Mouse (Mus musculus) CD4-positive, CD25-positive, alpha-beta regulatory T cell, adult 4 months (primary cell): ENCODE measurements at regions not wholly inside any gene's neighbourhood (a gene's known extent, or its start where the extent isn't known, plus 50 kb on each side); places are given as distances from the start of the nearest gene placed in this dataset.

Source experiments
- ATAC-seq: one replicate; pipeline ENCODE4 v1.8.0; 2017

- no peak for ATAC-seq
These were observed 282.1 kb upstream of the Rasa1 start for GRCm38 (mm10) chr13:85570886-85571527.

GRCm38 (mm10) chr13:85557821-85558220 is 268.9 kb upstream of the Rasa1 start:
- no peak for ATAC-seq

GRCm38 (mm10) chr13:85556101-85556853 is 267.3 kb upstream of the Rasa1 start:
- ATAC-seq, result peak; percentile 81

DNA sequence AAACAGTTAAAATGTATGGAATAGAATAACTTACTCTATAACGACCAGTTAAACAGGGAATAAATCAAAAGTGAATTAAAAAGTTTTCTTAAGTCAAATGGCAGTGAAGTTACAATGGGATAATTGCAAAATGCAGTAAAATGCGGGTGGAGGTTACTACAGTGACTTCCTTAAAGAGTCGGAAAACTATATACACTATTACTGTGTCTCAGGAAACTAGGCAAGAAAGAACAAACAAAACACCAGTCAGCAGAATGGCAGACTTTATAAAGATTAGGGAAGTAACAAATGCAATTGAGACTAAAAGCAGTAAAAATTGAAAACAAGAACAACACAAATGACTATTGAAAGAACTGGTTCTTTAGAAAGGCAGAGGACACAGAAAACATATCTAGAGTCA is 264.1 kb upstream of the Rasa1 start:
- ATAC-seq, result no peak

- peak; percentile 51 for ATAC-seq
These were observed 220.7 kb upstream of the Rasa1 start for GRCm38 (mm10) chr13:85509671-85510070.

DNA sequence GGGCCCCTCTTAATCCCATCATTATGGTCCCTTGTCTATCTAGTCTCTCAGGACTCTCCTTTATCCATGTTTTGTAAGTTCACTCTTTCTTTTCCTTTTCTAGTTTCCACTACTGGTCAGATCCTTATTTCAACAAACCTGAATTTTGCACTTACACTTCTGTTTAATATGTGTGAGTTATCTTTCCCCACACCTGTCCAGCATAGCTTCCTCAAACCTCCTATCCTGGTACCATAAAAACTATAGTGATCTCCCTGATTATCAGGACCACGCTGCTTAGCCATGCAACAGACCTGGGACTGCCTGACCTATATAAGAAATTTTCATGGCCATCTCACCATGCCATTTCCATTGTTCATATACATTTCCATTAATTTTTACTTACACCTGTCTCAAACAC is 219.6 kb upstream of the Rasa1 start:
- ATAC-seq, result no peak

DNA sequence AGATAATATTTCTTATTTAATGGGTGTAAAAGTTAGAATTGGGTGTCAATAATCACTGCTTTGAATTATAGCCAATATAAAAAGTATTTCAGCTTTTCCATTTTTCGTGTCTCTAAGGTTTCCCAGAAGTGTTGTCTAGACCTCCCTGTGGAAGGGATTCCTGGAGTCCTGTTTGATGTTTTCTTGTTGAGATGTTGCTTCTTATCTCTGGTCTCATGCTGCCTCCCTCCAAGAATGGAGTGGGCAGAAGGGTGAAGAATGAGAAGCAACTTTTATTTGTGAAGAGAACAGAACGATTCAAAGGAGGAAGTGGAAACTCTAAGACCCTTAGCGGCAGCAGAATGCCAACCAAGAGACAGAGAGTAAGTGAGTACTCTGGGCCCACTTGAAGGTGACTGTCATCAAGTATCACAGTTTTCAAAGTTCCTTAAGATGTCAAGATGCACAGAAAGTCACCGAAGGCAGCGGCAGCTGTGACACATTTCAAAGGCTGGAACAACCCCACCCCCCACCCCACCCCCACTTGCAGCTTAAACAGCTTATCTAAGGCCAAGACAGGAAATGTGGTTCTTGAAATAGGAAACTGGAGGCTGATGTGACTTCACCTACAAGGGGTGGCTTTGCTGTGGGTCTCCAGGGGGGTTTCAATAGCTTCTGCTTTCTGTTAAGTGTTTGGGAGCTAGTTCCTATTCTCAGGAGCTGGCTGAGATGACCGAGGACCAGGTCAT is 218.6 kb upstream of the Rasa1 start:
- peak; percentile 53 for ATAC-seq

- ATAC-seq, result peak; percentile 68
These were observed 217.9 kb upstream of the Rasa1 start for GRCm38 (mm10) chr13:85506875-85507274.

GRCm38 (mm10) chr13:85506030-85506429 is 217.1 kb upstream of the Rasa1 start:
- ATAC-seq, result no peak

GRCm38 (mm10) chr13:85505046-85505445 is 216.1 kb upstream of the Rasa1 start:
- ATAC-seq, result peak; percentile 26

GRCm38 (mm10) chr13:85504001-85504400 is 215.1 kb upstream of the Rasa1 start:
- ATAC-seq, result no peak

DNA sequence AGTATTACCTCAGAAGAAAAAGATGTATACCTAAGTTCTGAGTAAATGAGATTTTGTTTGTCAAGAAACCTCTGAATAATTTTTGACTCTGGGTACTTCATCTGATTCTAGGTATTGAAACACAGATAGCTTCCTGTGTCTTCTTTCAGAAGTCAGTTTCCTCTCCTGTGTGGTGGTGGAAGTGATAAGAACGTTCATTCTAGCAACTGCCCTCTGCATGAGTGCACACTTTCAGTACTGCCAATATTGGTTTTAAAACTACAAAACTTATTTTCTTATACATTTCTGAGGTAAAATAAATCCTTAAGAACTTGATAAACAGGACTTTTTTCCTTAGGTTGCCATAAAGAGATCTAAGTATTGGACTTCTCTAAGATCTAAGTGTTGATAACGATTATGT is 209.8 kb upstream of the Rasa1 start:
- ATAC-seq, result peak; percentile 85

DNA sequence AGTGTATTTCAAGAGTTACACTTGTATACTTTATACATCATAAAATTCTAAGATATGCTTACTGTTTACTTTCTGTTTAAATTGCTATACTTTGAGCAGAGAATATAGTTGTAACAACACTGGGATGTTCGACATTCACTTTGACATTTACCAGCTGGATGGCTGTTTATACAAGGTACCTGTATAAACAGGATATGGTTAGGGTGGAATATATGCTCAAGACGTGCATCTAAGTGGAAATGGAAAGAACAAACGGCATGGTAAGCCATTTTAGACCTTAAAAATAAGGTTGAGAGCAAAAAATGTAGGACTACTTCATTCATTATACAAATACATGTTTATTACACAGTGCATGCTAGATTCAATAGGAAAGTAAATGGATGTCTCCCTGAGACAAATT is 195.9 kb upstream of the Rasa1 start:
- ATAC-seq, result peak; percentile 63

DNA sequence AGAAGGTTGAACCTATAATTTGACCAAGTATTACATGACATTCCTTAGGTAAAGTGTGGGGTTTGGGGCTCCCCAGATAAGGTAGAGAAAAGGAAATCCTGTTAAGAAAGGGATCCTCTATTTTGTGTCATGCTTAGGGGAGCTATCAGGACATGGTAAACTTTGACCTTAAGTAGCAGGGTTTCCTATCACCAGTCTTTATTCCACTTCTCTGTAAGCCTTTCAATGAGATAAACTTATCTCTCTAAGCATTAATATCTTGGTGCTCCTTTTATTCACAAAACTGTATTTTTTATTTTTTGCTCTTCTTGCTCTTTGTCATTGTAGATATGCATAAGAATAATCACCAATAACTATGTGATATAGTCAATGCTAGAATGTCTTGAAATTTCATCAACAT is 194.4 kb upstream of the Rasa1 start:
- ATAC-seq, result no peak

- peak; percentile 66 for ATAC-seq
These were observed 190.5 kb upstream of the Rasa1 start for GRCm38 (mm10) chr13:85479405-85479804.

GRCm38 (mm10) chr13:85476274-85476846 is 187.4 kb upstream of the Rasa1 start:
- peak; percentile 59 for ATAC-seq

GRCm38 (mm10) chr13:85471340-85471739 is 182.4 kb upstream of the Rasa1 start:
- ATAC-seq, result no peak

DNA sequence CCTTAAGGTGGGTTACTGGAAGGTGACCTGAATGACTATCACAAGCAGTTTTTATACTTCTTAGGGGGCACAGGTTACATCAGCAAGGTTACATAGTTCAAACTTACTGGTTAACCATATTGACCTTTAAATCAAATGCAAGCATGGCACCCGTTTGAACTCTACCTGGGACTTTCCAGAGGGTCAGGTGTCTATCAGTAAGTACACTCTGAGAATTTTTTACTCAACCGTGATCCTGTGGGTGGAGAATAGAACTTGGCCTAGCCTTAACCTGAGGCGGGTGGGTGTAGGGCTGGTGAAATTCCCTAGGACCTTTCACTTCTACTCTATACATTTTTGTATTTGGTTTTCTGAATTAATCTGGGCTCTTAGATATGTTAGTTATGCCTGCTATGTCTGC is 170.5 kb upstream of the Rasa1 start:
- peak; percentile 78 for ATAC-seq

DNA sequence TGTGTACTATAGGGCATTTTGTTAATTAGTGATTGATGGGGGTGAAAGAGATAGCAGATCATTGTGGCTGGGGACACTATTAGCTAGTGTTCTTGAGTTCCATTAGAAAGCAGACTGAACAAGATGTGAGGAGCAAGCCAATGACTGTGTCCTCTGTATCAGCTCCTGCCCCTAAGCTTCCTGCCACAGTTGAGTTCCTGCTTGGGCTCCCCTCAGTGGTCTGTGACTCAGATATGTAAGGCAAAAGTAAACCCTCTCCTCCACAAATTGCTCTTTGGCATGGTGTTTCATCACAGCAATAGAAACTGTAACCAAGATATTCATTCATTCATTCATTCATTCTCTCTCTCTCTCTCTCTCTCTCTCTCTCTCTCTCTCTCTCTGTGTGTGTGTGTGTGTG is 169.7 kb upstream of the Rasa1 start:
- ATAC-seq, result peak; percentile 56

- ATAC-seq, result no peak
These were observed 150.7 kb upstream of the Rasa1 start for GRCm38 (mm10) chr13:85439581-85439980.

DNA sequence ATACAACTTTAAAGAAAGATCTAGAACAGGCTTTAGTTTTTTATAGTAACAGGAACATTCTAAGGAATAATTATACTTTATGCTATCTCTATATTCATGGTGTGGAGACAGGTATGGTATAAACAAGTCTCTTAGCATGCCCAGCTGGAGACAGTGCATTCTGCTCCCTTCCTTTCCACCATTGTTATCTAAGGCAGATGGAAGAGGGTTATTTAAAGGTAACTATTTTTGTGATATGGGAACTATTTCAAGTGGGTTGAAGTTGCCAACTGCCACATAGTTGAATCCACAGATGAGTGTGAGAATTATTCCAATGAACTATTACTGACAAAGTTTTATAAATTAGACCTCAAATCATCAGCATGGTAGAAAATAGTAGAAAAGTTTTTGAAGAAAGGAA is 148.9 kb upstream of the Rasa1 start:
- no peak for ATAC-seq

DNA sequence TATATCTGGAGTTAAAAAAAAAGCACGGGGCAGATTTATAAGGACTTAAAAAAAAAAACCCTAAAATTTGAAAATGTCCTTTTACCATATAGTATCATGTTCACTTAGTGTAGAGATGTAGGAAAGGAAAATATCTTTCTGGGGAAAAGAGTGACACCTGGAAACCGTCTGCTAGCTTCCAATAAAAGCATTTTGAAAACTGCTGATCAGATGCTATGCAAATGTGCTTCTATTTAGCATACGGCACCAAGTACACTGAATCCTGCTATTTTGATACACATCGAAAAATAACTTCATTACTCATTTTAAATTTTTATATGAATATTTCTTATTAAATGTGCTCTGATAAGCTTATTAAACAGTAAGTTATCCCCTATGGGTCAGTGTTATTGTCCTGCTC is 148.1 kb upstream of the Rasa1 start:
- ATAC-seq, result no peak

- no peak for ATAC-seq
These were observed 147.3 kb upstream of the Rasa1 start for GRCm38 (mm10) chr13:85436254-85436653.
